Mouse (Mus musculus): ENCODE measurements at regions not wholly inside any gene's neighbourhood (a gene's known extent, or its start where the extent isn't known, plus 50 kb on each side); places are given as distances from the start of the nearest gene placed in this dataset.

GRCm38 (mm10) chr5:4303616-4304015 lies 111.4 kb downstream of the Mterf1b start:
- Histone ChIP-seq H3K9ac (replicated peaks; ENCODE audit: low read length) (no peak overlapping the region), H3K9me3 (replicated peaks; ENCODE audit: control insufficient read depth, low read length) (no peaks in the 10 kb centered on the region), H3K27ac (replicated peaks; ENCODE audit: low read depth, low read length) (no peak overlapping the region), H3K4me1 (ENCODE audit: control insufficient read depth, insufficient read depth, low read length) (no peaks in the 10 kb centered on the region), H3K27me3 (ENCODE audit: control insufficient read depth, insufficient read depth, low read length) (no peaks in the 10 kb centered on the region), H3K4me2 (ENCODE audit: low read depth, low read length) (no peak overlapping the region), H3K36me3 (replicated peaks; ENCODE audit: control insufficient read depth, insufficient read depth, low read depth, low read length) (no peaks in the 10 kb centered on the region), H3K4me3 (ENCODE audit: low read depth, low read length) (no peak overlapping the region)
- 7% methylated on average over 4 of the region's 4 CpGs for WGBS
- DNase-seq (ENCODE audit: low spot score): no peak
- ATAC-seq (replicated peaks; ENCODE audit: insufficient number of reproducible peaks, low FRiP score, low TSS enrichment, low read depth): no peak

- Histone ChIP-seq H3K4me1 (ENCODE audit: control insufficient read depth, insufficient read depth, low read length) (no peaks in the 10 kb centered on the region), H3K27me3 (ENCODE audit: control insufficient read depth, insufficient read depth, low read length) (no peaks in the 10 kb centered on the region), H3K9me3 (replicated peaks; ENCODE audit: control insufficient read depth, low read length) (no peaks in the 10 kb centered on the region), H3K36me3 (replicated peaks; ENCODE audit: control insufficient read depth, insufficient read depth, low read depth, low read length) (no peaks in the 10 kb centered on the region), H3K9ac (replicated peaks; ENCODE audit: low read length) (no peak overlapping the region), H3K4me2 (ENCODE audit: low read depth, low read length) (no peak overlapping the region), H3K27ac (replicated peaks; ENCODE audit: low read depth, low read length) (no peak overlapping the region), H3K4me3 (ENCODE audit: low read depth, low read length) (no peak overlapping the region)
- DNase-seq (ENCODE audit: low spot score) (no peak), ATAC-seq (replicated peaks; ENCODE audit: insufficient number of reproducible peaks, low FRiP score, low TSS enrichment, low read depth) (no peak)
- WGBS: 59% methylated on average over 5 of the region's 5 CpGs
Observed at GRCm38 (mm10) chr5:4304201-4304600, 112.0 kb downstream of the Mterf1b start.

- Histone ChIP-seq H3K36me3 (replicated peaks; ENCODE audit: control insufficient read depth, insufficient read depth, low read depth, low read length) (no peaks in the 10 kb centered on the region), H3K27ac (replicated peaks; ENCODE audit: low read depth, low read length) (no peak overlapping the region), H3K27me3 (ENCODE audit: control insufficient read depth, insufficient read depth, low read length) (no peaks in the 10 kb centered on the region), H3K4me1 (ENCODE audit: control insufficient read depth, insufficient read depth, low read length) (no peaks in the 10 kb centered on the region), H3K4me2 (ENCODE audit: low read depth, low read length) (no peak overlapping the region), H3K4me3 (ENCODE audit: low read depth, low read length) (no peak overlapping the region), H3K9ac (replicated peaks; ENCODE audit: low read length) (no peak overlapping the region), H3K9me3 (replicated peaks; ENCODE audit: control insufficient read depth, low read length) (no peaks in the 10 kb centered on the region)
- ATAC-seq (replicated peaks; ENCODE audit: insufficient number of reproducible peaks, low FRiP score, low TSS enrichment, low read depth) (no peak), DNase-seq (ENCODE audit: low spot score) (no peak)
- WGBS: 78% methylated on average over 5 of the region's 5 CpGs
Observed at GRCm38 (mm10) chr5:4308514-4308913, 116.3 kb downstream of the Mterf1b start.

GRCm38 (mm10) chr5:4311169-4311568 lies 119.0 kb downstream of the Mterf1b start:
- H3K9ac ChIP-seq (replicated peaks; ENCODE audit: low read length): no peak overlapping the region
- no peaks in the 10 kb centered on the region for H3K9me3 ChIP-seq (replicated peaks; ENCODE audit: control insufficient read depth, low read length)
- H3K4me3 ChIP-seq (ENCODE audit: low read depth, low read length): no peak overlapping the region
- no peaks in the 10 kb centered on the region for H3K4me1 ChIP-seq (ENCODE audit: control insufficient read depth, insufficient read depth, low read length)
- 60% methylated on average over 4 of the region's 4 CpGs for WGBS
- H3K36me3 ChIP-seq (replicated peaks; ENCODE audit: control insufficient read depth, insufficient read depth, low read depth, low read length): no peaks in the 10 kb centered on the region
- no peaks in the 10 kb centered on the region for H3K27me3 ChIP-seq (ENCODE audit: control insufficient read depth, insufficient read depth, low read length)
- DNase-seq (ENCODE audit: low spot score) (no peak), ATAC-seq (replicated peaks; ENCODE audit: insufficient number of reproducible peaks, low FRiP score, low TSS enrichment, low read depth) (no peak)
- no peak overlapping the region for H3K4me2 ChIP-seq (ENCODE audit: low read depth, low read length)
- H3K27ac ChIP-seq (replicated peaks; ENCODE audit: low read depth, low read length): 0 out of 2 replicates have a peak overlapping the region, but pooled peaks have one; percentile 25

- no peak for ATAC-seq (replicated peaks; ENCODE audit: insufficient number of reproducible peaks, low FRiP score, low TSS enrichment, low read depth)
- DNase-seq (ENCODE audit: low spot score): peak; percentile 53
- Histone ChIP-seq H3K27ac (replicated peaks; ENCODE audit: low read depth, low read length) (no peak overlapping the region), H3K4me1 (ENCODE audit: control insufficient read depth, insufficient read depth, low read length) (no peaks in the 10 kb centered on the region), H3K36me3 (replicated peaks; ENCODE audit: control insufficient read depth, insufficient read depth, low read depth, low read length) (no peaks in the 10 kb centered on the region), H3K4me3 (ENCODE audit: low read depth, low read length) (no peak overlapping the region), H3K27me3 (ENCODE audit: control insufficient read depth, insufficient read depth, low read length) (no peaks in the 10 kb centered on the region), H3K9ac (replicated peaks; ENCODE audit: low read length) (no peak overlapping the region), H3K4me2 (ENCODE audit: low read depth, low read length) (no peak overlapping the region), H3K9me3 (replicated peaks; ENCODE audit: control insufficient read depth, low read length) (no peaks in the 10 kb centered on the region)
- WGBS: 45% methylated on average over 4 of the region's 4 CpGs
Observed at GRCm38 (mm10) chr5:4311599-4311998, 119.4 kb downstream of the Mterf1b start.

GRCm38 (mm10) chr5:4312675-4313074 lies 120.5 kb downstream of the Mterf1b start:
- Histone ChIP-seq H3K27me3 (ENCODE audit: control insufficient read depth, insufficient read depth, low read length) (no peaks in the 10 kb centered on the region), H3K27ac (replicated peaks; ENCODE audit: low read depth, low read length) (no peak overlapping the region), H3K9me3 (replicated peaks; ENCODE audit: control insufficient read depth, low read length) (no peaks in the 10 kb centered on the region), H3K4me1 (ENCODE audit: control insufficient read depth, insufficient read depth, low read length) (no peaks in the 10 kb centered on the region), H3K9ac (replicated peaks; ENCODE audit: low read length) (no peak overlapping the region), H3K4me2 (ENCODE audit: low read depth, low read length) (no peak overlapping the region), H3K4me3 (ENCODE audit: low read depth, low read length) (no peak overlapping the region), H3K36me3 (replicated peaks; ENCODE audit: control insufficient read depth, insufficient read depth, low read depth, low read length) (no peaks in the 10 kb centered on the region)
- no peak for ATAC-seq (replicated peaks; ENCODE audit: insufficient number of reproducible peaks, low FRiP score, low TSS enrichment, low read depth)
- DNase-seq (ENCODE audit: low spot score): no peak
- WGBS: 86% methylated on average over 14 of the region's 14 CpGs

- WGBS: 91% methylated on average over 8 of the region's 8 CpGs
- no peak overlapping the region for H3K9ac ChIP-seq (replicated peaks; ENCODE audit: low read length)
Observed at GRCm38 (mm10) chr5:4322634-4323386, 130.6 kb downstream of the Mterf1b start.

GRCm38 (mm10) chr5:4323387-4323704 lies 131.2 kb downstream of the Mterf1b start:
- Histone ChIP-seq H3K27me3 (ENCODE audit: control insufficient read depth, insufficient read depth, low read length) (no peaks in the 10 kb centered on the region), H3K27ac (replicated peaks; ENCODE audit: low read depth, low read length) (no peak overlapping the region), H3K4me2 (ENCODE audit: low read depth, low read length) (no peak overlapping the region), H3K9ac (replicated peaks; ENCODE audit: low read length) (no peak overlapping the region), H3K36me3 (replicated peaks; ENCODE audit: control insufficient read depth, insufficient read depth, low read depth, low read length) (no peaks in the 10 kb centered on the region), H3K4me1 (ENCODE audit: control insufficient read depth, insufficient read depth, low read length) (no peaks in the 10 kb centered on the region), H3K9me3 (replicated peaks; ENCODE audit: control insufficient read depth, low read length) (no peaks in the 10 kb centered on the region), H3K4me3 (ENCODE audit: low read depth, low read length) (no peak overlapping the region)
- ATAC-seq (replicated peaks; ENCODE audit: insufficient number of reproducible peaks, low FRiP score, low TSS enrichment, low read depth) (no peak), DNase-seq (ENCODE audit: low spot score) (no peak)
- WGBS: 81% methylated on average over 2 of the region's 2 CpGs

More at GRCm38 (mm10) chr5:4322634-4323386, 130.6 kb downstream of the Mterf1b start:
- Histone ChIP-seq H3K4me3 (ENCODE audit: low read depth, low read length) (no peak overlapping the region), H3K27ac (replicated peaks; ENCODE audit: low read depth, low read length) (no peak overlapping the region), H3K4me2 (ENCODE audit: low read depth, low read length) (no peak overlapping the region), H3K27me3 (ENCODE audit: control insufficient read depth, insufficient read depth, low read length) (no peaks in the 10 kb centered on the region), H3K9me3 (replicated peaks; ENCODE audit: control insufficient read depth, low read length) (no peaks in the 10 kb centered on the region), H3K36me3 (replicated peaks; ENCODE audit: control insufficient read depth, insufficient read depth, low read depth, low read length) (no peaks in the 10 kb centered on the region), H3K4me1 (ENCODE audit: control insufficient read depth, insufficient read depth, low read length) (no peaks in the 10 kb centered on the region)
- DNase-seq (ENCODE audit: low spot score) (no peak), ATAC-seq (replicated peaks; ENCODE audit: insufficient number of reproducible peaks, low FRiP score, low TSS enrichment, low read depth) (no peak)

Data from embryonic facial prominence, embryonic 11.5 days (tissue).